Mouse (Mus musculus) heart, postnatal 36 days (tissue): ENCODE results near the gene Pgm1. TPM values are rescaled to one million over a fixed set of nuclear protein-coding genes. Genes with fewer than 3 reads are reported as not detected.

Source experiments
- DNase-seq, 2 experiments: peaks; one replicate each; pipeline ENCODE4 v3.0.0; 2021 to 2022
- intact Hi-C: fragments of 180-260 bp; cut with DNase I; formaldehyde crosslinking; loops from one replicate; pipeline ENCODE4 v1.15.1; 2025
- total RNA-seq, 2 experiments: library from RNA; stranded (reverse); gene quantifications; 2 replicates each; pipeline ENCODE4 v1.2.3; 2021

Gene Pgm1
- total RNA-seq, 2 experiments from 2014 or later: 248 to 254 TPM

DNA sequence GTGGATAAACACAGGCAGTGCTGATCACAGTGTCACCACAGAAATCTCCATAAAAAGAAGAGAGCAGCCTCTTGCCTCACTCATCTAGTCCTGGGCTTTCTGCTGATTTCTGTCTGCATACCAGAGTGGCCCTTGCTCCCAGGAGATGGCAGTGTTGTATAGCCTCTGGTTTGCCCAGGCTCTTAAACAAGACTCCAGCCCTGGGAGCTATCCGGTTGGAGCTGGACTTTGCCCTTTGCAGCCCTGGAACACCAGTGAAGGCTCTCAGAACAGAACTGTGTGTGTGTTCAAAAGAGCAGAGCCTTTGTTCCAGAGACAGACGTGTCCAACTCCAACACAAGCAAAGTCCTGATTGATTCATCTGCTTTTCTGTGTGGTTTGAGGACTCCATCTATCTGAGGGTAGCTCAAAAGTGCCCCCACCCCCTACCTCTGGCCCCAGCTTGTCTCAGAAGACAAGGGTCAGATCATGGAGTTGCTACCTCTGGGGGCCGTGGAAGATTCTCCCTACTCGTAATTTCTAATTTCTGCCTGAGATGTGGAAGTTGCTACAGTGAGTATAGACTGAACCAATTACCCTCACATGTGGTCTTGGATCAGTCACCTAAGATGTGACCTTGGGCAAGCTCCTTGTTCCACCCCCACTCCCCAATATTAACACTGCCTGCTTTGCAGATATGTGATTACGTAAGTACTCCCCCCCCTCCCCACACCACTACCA lies 79.3 kb downstream of the Pgm1 start:
- intact Hi-C loops: loop anchor here (1.0 to 5.0 kb wide), 3 partner anchors 61 to 1139 kb away; no protein-coding TSS in a partner anchor
- DNase-seq: peak; percentile 55 to 68

DNA sequence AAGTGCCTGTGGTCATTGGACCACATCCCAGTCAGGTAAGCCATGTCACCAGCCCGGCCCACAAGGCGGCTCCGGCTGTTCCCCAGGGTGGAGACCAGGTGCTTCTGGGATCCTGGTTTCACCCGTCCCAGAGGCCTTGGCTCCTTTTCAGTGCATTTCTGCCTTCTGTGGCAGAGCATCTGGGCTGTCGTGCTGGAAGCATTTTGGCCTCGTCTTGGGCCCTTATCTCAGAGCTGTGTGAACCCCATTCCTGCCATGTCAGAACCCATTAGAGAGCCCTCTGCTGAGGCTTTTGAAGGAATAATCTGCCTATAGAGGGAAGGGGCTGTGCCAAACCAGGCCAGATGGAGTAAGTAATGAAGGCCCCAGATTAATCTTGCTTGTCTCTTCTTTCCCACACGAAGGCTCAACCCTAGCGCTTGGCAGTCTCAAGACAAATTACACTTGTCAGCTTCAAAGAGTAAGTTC lies 80.0 kb downstream of the Pgm1 start:
- intact Hi-C loops: loop anchor here (5.0 kb wide), 2 partner anchors 62 to 1138 kb away; no protein-coding TSS in a partner anchor
- DNase-seq: no peak

DNA sequence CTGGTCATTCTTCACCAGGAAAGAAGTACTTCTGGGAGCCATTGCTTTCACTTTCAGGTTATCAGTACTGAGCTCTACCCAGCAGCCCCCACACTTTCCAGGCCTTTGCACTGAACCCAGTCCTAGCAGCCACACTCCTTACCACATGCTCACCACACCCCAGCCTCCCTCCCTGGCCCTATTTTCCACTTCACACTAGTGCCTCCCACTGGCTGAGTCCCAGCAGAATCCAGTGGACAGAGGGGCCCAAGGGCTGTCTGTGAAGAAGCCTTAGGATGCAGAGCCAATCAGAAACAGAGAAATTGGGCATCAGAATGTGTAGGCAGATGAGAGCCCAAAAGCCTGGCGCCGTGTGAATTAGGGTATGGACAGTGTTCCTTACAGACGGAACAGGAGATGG lies 81.7 kb downstream of the Pgm1 start:
- intact Hi-C loops: no loop called here
- no peak for DNase-seq

DNA sequence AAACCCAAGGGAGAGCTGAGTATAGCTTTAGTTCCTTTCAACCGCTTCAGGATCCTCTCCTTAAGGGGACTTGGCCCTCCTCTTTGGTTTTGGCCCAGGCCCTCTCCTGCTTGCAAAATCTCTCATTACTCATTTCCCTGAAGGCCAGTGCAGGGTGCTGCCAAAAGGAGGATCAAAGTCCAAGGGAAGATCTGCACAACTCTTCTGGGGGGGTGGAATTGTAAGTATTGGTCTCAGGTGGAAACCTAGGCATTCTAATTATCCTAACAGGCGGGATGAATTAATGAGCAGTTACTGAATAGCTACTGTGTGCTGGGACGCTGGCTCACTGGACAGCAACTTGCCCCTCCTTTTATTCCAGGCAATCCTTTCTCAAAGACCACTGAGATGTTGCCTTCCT lies 82.3 kb downstream of the Pgm1 start:
- DNase-seq: peak; percentile 26 to 35
- intact Hi-C loops: no loop called here

DNA sequence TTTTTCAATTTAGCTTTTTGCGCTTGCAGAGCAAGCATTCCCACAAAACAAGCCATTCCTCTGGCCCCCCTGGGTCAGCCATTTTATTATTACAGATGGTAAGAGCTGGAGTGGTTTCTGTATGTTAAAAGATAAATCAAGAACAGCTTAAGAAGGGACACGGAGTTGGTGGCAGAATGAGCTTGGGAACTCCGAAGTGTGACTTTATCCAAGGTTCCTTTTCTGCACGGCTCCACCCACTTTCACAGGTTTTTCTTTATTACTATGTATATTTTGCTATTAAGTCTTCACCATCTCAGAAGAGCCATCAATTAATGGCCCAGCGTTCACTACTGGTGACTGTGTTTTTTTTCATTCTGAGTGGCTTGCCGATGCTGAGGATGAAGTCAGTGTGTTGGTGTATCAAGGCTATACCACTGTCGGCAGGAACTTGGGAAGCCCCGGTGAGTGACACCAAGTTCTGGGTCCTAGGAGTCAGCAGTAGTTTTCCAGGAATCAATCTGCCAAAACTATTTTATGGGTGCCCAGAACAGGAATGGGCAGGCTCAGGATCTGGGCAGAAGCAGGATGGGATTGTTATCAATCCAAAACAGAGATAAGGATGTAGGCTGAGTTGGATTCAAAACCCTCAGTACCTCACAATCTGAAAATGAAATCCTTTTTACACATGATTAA lies 83.3 kb downstream of the Pgm1 start:
- intact Hi-C loops: no loop called here
- no peak for DNase-seq

DNA sequence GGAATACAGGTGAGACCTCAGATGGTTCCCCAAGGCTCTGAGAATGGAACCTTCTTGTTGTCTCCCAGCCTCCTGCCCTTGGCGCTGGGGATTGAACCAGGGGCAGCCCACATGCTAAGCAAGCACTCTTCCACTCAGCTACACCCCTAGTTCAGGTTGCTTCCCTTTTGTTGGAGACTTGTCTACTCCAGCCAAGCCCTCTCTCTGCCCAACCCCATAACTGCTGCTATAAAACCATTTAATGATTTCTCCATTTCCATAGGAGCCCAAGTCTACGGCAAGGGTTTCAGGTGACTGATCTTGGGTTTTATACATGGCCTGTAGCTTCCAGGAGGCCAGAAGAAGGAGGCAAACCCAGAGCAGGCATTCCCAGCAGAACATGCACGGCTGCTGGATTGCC lies 98.6 kb downstream of the Pgm1 start:
- DNase-seq: no peak
- intact Hi-C loops: loop anchor here (1.0 to 5.0 kb wide), 4 partner anchors 185 to 510 kb away; no protein-coding TSS in a partner anchor

DNA sequence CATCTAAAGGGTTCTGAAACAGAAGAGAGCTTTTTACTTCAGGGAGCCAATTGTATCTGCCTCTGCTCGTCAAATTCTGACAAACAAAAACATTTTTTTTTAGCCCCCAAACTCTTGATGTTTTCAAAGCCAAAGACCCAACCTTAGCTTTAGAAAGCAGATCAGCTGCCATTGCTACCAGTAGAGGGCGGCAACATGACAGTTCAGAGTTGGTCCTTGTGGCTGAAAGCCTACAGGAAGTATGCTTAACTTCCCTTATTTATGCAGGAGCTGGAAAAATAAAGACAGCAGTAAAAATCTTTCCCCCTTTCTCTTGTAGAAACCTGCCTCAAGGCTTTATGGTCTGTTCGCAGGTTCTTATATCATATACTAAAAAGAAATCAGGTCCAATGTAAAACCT lies 99.4 kb downstream of the Pgm1 start:
- peak; percentile 75 to 80 for DNase-seq

DNA sequence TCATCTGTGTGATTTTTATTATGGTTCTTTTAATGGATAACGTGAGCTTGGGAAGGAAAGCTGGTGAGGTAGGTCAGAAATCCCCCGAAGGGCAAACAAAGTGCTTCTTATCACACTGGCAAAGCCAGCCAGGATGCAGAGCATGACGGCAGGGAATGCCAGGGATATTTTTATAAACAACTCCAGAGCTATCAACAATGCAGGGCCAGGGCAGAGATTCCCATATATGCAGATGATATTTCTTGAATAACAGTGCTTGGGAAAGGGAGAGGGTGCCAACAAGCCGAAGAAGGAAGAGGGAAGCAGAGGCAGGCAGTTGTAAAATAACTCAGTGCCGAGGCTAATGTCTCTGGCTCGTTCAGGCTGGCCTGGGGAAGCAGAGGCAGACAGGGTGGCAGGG lies 102.1 kb downstream of the Pgm1 start:
- peak; percentile 4 to 28 for DNase-seq
- intact Hi-C loops: loop anchor here (2.0 kb wide), 1 partner anchor 64 kb away; the partner anchor contains the start of gene Ror1

More for the DNA sequence above, 99.4 kb downstream of the Pgm1 start:
- intact Hi-C loops: loop anchor here (1.0 to 5.0 kb wide), 4 partner anchors 184 to 509 kb away; no protein-coding TSS in a partner anchor

DNA sequence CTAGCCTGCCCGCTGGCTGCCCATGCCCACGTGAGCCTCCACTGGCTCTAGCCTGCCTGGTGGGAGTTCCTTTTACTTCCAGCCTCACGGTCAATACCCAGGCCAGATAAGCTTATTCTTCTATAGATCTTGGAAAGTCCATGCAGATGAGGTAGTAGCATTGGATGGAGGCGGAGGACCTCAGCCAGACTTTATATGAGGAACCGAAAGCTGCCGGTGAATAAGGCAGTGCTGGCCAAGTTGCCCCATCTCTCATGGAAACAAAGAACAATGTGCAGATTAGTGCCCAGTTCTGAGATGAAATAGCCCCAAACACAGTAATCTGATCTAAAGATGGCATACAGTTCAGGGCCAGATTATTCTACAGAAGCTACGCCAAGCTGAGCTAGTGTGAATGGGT lies 103.4 kb downstream of the Pgm1 start:
- intact Hi-C loops: no loop called here
- peak in 1 of 2 experiments; percentile 1 for DNase-seq

DNA sequence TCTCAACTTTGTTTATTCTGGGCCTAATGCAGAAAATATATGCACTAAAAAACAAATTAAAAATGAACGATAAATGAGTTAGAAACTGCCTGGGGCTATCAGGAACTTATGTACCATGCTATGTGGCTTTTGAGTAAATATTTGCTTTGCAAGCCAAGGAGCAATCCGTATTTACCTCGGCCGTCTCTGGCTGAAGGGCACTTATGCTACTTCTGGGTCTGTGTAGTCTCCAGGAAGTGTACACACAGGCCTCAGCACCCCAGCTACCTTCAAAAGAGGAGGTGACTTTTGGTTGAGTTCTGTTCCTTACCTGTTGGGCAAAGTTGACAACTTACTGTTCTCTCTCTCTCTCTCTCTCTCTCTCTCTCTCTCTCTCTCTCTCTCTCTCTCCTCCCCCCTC lies 104.7 kb downstream of the Pgm1 start:
- intact Hi-C loops: no loop called here

DNA sequence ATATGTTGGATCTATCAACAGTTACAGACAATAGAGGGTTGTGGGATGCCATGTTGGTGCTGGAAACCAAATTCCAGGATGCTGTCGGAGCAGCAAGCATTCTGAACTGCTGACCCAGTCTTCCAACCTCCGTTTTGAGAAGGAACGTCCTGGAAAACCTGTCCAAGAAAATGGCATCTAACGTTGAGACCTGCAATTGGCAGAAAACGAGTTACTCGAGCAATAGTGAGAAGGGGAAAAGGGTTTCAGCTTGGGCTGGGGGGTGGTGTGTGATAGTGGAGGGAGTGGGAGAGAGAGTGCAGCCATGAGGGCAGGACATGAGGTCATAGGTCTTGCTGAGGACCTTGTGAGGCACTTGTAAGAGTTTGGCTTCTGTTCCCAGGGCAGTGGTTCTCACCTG lies 105.8 kb downstream of the Pgm1 start:
- intact Hi-C loops: no loop called here
- no peak for DNase-seq

More for the DNA sequence above, 104.7 kb downstream of the Pgm1 start:
- DNase-seq: no peak

DNA sequence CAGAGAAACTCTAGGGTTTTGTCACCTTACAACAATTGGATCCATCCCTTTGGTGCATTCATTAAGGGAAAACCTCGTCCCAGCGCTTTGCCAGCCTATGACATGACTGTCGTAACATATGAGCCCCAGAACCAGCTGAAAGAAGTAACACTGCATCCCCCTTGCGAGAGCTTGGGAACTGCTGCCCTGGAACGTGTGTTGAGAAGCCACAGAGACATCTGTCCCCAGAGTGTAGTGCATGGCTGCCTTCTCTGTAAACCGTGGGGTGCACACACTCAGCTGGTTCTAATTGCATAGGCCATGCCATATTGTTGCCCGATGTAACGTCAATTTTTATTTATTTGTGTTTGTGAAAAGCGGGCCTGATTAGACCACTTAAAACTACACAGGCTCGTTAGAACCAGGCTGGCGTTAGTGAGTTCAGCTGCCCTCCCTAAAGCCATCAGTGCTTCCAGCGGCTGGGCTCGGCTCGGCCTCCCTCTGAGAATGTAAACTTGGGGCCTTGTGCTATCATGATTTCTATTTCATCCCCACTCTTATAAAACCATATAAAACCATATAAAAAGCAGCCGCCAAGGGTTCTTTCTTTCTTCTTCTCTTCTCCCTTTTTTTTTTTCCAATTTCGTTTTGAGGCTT lies 106.8 kb downstream of the Pgm1 start:
- no peak for DNase-seq

More for the DNA sequence above, 106.8 kb downstream of the Pgm1 start:
- intact Hi-C loops: no loop called here

Other genes with a start within 250 kb of the Pgm1 start
- 1 to 10 TPM; 4.4 to 8.6 TPM for gene Alg6, start 213.8 kb upstream of the Pgm1 start, total RNA-seq
- gene Efcab7, start 100.2 kb upstream of the Pgm1 start, total RNA-seq: 1 to 10 TPM; 2.7 TPM
- 1 to 10 TPM; 5.7 to 6.0 TPM for gene Itgb3bp, start 399 bp downstream of the Pgm1 start, total RNA-seq
- 1 to 10 TPM; 4.4 to 5.2 TPM for gene Ror1, start 166.4 kb downstream of the Pgm1 start, total RNA-seq